Mouse (Mus musculus): Measurements from ENCODE around the gene Npas3.

Gene Npas3

GRCm38 (mm10) chr12:53410647-53411046 is 162.2 kb downstream of the Npas3 start:
- DNase-seq (ENCODE audit: low spot score in 2 of 2) = no peak

- DNase-seq (ENCODE audit: low spot score in 2 of 2) = peak in 1 of 2 experiments; percentile 13
These were observed 167.6 kb downstream of the Npas3 start for GRCm38 (mm10) chr12:53416096-53416495.

GRCm38 (mm10) chr12:53421701-53422100 is 173.2 kb downstream of the Npas3 start:
- DNase-seq (ENCODE audit: low spot score in 2 of 2) = no peak

GRCm38 (mm10) chr12:53423631-53424030 is 175.2 kb downstream of the Npas3 start:
- no peak for DNase-seq (ENCODE audit: low spot score in 2 of 2)

- no peak for DNase-seq (ENCODE audit: low spot score in 2 of 2)
These were observed 177.5 kb downstream of the Npas3 start for GRCm38 (mm10) chr12:53426006-53426405.

GRCm38 (mm10) chr12:53427153-53427552 is 178.7 kb downstream of the Npas3 start:
- no peak for DNase-seq (ENCODE audit: low spot score in 2 of 2)

GRCm38 (mm10) chr12:53442029-53442428 is 193.6 kb downstream of the Npas3 start:
- no peak for DNase-seq (ENCODE audit: low spot score in 2 of 2)

GRCm38 (mm10) chr12:53447469-53447868 is 199.0 kb downstream of the Npas3 start:
- peak in 1 of 2 experiments; percentile 55 for DNase-seq (ENCODE audit: low spot score in 2 of 2)

GRCm38 (mm10) chr12:53448040-53448439 is 199.6 kb downstream of the Npas3 start:
- DNase-seq (ENCODE audit: low spot score in 2 of 2) = no peak

GRCm38 (mm10) chr12:53467549-53467948 is 219.1 kb downstream of the Npas3 start:
- DNase-seq (ENCODE audit: low spot score in 2 of 2) = no peak

- DNase-seq (ENCODE audit: low spot score in 2 of 2) = no peak
These were observed 226.0 kb downstream of the Npas3 start for GRCm38 (mm10) chr12:53474486-53474885.

GRCm38 (mm10) chr12:53484924-53485323 is 236.4 kb downstream of the Npas3 start:
- DNase-seq (ENCODE audit: low spot score in 2 of 2) = no peak

GRCm38 (mm10) chr12:53496386-53496785 is 247.9 kb downstream of the Npas3 start:
- no peak for DNase-seq (ENCODE audit: low spot score in 2 of 2)

- no peak for DNase-seq (ENCODE audit: low spot score in 2 of 2)
These were observed 266.4 kb downstream of the Npas3 start for GRCm38 (mm10) chr12:53514885-53515284.

- no peak for DNase-seq (ENCODE audit: low spot score in 2 of 2)
These were observed 271.1 kb downstream of the Npas3 start for GRCm38 (mm10) chr12:53519556-53519955.

- DNase-seq (ENCODE audit: low spot score in 2 of 2) = no peak
These were observed 274.2 kb downstream of the Npas3 start for GRCm38 (mm10) chr12:53522631-53523030.

GRCm38 (mm10) chr12:53527046-53527445 is 278.6 kb downstream of the Npas3 start:
- no peak for DNase-seq (ENCODE audit: low spot score in 2 of 2)

- no peak for DNase-seq (ENCODE audit: low spot score in 2 of 2)
These were observed 280.9 kb downstream of the Npas3 start for GRCm38 (mm10) chr12:53529345-53529744.

GRCm38 (mm10) chr12:53536816-53537215 is 288.3 kb downstream of the Npas3 start:
- DNase-seq (ENCODE audit: low spot score in 2 of 2) = no peak

GRCm38 (mm10) chr12:53556359-53556758 is 307.9 kb downstream of the Npas3 start:
- DNase-seq (ENCODE audit: low spot score in 2 of 2) = no peak

GRCm38 (mm10) chr12:53558259-53558658 is 309.8 kb downstream of the Npas3 start:
- DNase-seq (ENCODE audit: low spot score in 2 of 2) = no peak

GRCm38 (mm10) chr12:53566712-53567387 is 318.4 kb downstream of the Npas3 start:
- DNase-seq (ENCODE audit: low spot score in 2 of 2) = no peak

- DNase-seq (ENCODE audit: low spot score in 2 of 2) = no peak
These were observed 332.7 kb downstream of the Npas3 start for GRCm38 (mm10) chr12:53581181-53581580.

GRCm38 (mm10) chr12:53587249-53587648 is 338.8 kb downstream of the Npas3 start:
- no peak for DNase-seq (ENCODE audit: low spot score in 2 of 2)

Measured in cerebellum, postnatal 4 days (tissue).